Mouse (Mus musculus) urinary bladder, postnatal 4 days (tissue): ENCODE measurements around the gene Vdac2.

Experiments
- DNase-seq, 2 experiments: peaks; one replicate each; pipeline ENCODE4 v3.0.0; 2021 to 2022; ENCODE audit warnings: low spot score in 2 of 2

Vdac2 gene

DNA sequence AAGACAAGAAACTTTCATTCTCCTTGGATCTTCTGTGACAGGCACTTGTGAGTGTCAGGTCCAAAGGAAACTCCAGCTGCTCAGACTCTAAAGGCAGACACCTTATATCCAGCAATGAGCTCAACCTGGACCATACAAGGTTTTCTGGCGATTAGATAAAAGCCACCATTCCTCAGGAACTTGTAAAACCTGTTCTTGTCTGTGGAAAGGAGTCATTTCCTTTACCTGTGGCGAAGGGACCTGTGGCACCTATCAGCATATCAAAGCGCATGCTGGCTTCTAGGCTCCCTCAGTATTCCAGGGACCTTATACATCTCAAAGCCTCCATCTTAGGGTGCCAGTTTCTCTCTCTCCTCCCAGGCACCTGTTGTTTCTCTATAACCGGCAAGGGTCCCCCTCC, 7.6 kb upstream of the Vdac2 start:
- no peak for DNase-seq

DNA sequence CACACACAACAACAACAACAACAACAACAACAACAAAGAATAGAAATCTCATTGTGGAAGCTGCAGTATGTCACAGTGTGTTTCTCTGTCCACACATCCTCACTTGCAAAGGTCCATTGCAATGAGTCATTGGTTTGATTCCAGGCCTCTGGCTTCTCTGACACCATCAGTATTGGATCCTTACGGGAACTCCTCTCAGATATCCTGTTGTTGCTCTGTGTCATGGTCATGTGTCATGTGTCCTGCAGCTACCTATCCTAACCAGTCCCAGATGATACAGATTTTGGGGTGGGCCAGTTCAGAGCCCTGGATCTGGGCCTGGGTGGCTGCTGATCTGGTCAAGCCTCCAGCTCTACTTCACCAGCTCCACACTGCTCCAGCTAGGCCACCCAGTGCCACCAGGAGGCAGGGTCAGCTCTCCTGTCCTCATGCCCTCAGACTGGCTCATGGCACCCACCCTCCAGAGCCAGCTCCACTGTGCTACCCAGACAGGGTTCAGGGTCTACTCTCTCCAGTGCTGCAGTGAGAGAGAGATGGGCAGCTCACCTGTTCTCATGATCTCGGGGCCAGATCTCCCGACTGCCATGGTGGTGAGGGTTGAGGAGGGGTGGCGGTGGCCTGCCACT, 4.0 kb upstream of the Vdac2 start:
- no peak for DNase-seq

DNA sequence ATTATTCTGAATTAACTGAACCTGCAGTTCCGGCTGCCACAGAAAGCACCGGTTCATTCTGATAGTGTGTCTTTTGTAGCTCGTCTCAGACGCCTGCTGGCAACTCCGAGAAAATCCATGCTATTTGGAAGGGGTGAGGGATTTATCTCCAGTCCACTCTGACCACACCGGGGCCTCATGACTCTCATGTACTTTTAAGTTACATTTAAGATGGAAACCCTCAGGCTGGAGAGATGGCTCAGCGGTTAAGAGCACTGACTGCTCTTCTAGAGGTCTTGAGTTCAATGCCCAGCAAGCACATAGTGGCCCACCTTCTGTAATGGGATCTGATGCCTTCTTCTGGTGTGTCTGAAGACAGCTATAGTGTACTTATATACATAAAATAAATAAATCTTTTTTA, 2.7 kb upstream of the Vdac2 start:
- DNase-seq: no peak

DNA sequence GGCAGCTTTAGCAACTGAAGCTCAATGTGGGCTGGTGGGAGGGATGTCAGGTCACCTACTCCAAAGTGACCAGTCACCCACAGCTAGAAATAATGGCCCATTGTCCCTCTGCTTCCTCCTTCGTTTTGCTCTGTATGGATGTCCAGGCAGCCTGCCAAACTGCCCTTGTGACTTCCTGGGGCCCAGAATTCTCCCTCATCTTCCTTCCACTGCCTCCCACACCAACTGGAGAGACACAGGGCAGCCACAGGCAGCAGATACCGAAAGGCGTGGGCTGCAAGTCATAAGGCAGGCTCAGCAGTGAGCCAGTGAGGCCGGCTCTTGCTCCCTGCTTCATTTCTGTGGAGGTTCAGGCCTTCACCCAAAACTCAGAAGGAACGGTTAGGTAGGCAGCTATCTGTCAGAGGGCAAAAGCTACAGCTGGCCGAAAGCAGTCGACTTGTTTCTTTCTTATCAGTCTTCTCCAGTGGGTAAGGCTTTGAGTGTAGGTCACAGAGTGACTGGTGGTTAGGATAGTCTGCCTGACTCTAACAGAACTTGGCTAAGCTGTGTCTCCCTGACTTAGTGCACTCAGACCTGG, 2.2 kb upstream of the Vdac2 start:
- DNase-seq: peak; percentile 71 to 73

DNA sequence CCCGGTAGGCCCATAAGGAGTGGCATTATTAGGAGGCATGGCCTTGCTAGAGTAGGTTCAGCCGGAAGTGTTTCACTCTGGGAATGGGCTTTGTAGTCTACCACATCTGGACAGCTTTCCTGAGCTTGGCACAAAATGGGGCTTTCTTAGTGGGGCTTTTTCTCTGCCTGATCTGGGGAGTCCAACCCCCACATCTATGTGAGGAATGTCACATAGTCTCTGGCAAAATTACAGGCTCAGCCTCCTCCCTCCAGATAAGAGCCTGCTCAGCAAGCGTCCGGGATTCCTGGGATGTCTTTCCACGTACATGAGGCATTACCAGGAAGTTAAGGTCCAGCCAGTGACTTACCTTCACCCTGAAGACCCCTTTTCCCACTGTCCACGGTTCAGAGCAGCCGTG, 1.1 kb upstream of the Vdac2 start:
- peak in 1 of 2 experiments; percentile 22 for DNase-seq

DNA sequence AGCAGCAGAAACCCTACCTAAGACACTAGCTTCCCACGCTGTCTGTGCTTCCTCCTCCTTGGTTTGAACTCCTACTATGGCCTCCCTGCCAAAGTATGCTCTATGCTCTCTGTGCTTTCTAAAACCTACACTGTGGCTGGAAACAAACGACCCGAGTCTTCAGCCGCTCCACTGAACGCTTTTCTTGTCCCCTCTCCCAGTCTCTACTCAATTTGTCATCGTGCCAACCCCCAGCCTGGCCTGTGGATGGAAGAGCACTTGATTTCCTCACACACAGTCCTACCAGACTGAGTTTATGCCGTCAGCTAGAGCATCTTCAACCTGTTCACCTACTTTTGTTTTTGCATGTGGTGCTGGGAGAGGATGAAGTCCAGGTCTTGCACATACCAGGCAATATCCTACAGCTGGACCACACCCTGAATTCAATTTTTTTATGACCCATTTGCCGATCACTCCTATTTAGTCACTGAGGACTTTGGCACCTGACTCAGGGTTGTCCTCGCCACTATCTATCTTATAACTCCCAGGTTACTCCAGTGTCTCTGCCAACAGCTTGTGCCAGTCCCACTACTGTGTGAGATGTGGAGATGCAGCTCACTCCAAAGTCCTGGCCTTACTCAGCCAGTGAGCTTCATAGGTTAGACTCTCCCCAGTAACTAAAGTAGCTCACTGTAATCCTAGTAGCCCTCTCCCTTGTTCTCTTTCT, 901 bp downstream of the Vdac2 start:
- DNase-seq: no peak

DNA sequence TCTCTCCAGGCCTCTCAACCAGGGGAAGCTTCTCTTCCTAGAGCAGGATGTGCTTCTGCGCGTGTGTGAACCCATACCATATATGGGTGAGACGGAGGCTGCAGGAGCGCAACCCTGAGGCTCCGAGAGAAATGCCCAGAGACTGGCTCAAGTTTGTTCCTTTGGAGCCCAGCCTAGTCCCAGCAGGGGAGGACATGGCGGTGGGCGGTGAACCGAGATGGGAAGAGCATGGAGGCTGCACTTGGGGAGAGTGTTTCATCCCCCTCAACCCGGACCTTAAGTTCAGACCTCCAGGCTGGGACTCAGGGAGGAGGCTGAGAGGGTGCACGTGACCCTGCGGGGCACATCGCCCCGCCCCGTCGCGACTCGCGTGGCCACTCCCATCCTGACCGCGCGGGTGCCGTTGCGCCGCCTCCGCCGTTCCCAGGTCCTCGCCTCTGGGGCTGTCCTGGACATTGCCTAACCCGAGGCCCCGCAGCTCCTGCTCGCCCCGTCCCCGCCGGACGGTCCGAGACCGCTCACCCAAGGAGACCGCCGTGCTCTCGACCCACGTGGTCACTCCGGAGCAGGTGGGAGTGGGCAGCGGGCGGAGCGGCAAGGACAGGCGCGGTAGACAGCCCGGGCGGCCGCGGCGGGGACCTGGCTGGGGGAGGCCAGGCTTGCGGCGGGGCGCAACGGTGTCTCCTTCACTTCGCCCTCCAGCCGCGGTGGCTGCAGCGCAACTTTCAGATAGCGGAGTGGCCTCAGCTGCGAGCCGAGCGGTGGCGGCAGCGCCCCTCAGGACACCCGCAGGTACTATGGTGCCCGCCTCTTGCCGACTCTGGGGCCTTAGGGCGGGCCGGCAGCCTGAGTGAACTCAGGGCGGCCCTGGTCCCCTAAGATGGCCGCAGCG, 6.1 kb downstream of the Vdac2 start:
- DNase-seq: peak; percentile 96

DNA sequence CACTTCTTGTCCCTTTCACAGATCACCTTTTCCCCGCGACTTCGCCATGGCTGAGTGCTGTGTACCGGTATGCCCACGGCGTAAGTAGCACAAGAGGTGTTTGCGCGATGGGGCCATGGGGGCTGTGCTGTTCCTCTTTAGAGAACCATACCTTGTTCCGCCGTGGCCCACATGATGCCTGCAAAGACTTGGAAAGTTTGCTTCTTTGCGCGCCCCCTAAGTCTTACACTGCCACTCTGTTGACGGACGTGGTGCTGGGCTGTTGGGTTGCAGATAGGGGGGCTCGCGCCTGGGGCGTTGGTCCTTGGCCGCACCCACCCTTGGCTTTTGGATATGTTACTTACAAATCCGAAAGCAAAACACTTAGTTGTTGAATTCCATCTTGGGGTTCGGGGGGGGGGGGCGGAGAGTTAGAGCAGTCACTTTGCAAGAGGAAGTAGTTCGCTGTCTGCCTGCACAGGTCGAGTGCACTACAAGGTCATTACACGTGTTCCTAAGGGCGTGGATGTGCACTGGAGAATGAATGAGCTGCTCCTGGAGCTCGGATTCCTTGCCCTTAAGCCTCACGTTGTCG, 6.9 kb downstream of the Vdac2 start:
- DNase-seq: no peak

DNA sequence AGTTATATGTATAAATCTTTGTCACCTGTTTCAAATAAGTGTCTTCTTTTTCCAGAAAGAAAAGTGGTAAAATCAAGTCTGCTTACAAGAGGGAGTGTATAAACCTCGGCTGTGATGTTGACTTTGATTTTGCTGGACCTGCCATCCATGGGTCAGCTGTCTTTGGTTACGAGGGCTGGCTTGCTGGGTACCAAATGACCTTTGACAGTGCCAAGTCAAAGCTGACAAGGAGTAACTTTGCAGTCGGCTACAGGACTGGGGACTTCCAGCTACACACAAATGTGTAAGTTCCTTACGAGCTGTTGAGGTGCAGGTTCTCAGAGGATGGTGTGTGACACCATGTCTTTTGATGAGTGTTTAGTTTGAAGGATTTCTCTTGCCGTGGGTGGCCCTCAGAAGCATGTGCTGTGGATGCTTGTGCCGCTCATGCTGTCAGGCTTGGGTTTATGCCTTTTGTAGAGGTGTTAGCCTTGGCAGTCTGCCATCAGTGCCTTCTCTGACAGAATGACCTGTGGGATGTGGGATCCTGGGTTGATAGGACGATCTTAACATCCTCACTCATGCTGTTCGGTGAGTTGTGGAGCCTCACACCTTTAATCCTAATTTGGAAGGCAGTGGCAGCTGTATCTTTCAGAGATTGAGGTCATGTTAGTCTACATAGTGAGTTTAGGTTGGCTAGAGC, 13.4 kb downstream of the Vdac2 start:
- no peak for DNase-seq

DNA sequence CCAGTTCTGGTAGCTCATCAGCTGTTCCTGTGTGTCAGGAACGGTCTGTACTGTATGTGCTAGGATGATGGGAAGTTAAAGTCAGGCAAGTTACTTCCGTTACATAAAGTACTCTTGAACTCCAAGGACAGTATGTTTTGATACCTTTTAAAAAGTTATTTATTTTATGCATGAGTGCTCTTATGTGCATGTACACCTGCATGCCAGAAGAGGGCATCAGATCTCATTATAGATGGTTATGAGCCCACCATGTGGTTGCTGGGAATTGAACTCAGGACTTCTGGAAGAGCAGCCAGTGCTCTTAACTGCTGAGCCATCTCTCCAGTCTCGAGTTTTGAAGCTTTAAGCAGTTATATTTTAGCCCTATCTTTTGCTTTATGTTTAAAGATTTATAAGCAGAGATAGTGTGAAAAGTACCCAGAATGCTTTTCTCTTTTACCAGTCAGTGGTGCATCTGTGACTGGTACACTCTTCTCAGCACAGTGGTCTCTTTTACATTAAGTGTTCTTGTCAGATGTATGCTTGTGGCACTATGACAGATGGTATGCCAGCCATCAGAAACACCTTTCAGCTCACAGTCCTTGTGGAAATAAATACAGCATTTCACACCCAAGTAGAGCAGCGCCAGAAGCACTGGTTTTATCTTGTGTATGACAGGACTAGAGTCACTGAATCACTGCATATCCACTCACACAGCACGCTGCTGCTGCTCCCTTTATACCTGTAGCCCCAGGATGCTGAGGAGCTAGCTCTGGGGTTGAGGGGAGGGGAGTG, 17.0 kb downstream of the Vdac2 start:
- DNase-seq: no peak

DNA sequence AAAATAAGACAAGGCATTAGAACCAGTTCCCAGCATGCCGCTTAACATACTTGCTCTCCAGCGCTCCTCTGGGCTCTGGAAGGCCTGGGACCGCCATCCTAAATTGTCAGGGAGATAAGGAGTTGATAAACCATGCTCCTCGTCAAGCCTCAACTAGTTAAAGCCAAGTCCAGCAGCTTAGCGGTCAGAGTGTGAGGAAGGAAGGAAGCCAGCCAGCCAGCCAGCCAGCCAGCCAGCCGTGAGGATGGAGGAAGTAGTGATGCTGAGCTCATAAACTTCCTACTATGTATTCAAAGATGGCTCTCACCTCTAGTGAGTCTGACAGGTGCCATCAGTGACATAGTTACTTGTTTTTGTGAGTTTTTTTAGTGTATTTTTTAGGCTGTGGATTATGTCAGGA, 18.2 kb downstream of the Vdac2 start:
- DNase-seq: no peak

DNA sequence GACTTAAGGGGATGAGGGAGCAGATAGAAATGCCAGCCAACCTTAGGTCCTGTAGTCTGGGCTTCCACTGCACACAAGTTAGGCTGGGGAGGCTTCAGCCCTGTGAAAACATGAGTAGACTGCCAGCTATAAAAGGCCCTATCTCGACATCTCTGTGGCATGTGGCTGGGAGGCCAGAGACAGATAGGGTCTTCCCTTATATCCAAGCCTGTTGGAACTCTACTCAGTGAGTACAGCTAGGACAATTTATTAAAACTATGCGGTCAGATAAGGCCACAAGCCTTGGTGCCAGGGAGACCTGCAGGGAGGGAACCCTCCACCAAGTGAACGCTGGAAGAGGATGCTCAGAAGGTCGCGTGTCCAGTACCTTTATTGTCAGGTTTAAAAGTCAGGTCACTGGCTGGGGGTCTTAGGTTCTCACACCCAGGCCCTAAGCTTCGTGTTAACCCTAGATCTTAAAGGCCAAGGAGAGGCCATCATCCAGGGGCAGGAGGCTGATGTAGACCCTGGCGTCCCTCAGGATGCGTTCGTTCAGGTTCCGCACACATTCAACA, 21.9 kb downstream of the Vdac2 start:
- DNase-seq: no peak

DNA sequence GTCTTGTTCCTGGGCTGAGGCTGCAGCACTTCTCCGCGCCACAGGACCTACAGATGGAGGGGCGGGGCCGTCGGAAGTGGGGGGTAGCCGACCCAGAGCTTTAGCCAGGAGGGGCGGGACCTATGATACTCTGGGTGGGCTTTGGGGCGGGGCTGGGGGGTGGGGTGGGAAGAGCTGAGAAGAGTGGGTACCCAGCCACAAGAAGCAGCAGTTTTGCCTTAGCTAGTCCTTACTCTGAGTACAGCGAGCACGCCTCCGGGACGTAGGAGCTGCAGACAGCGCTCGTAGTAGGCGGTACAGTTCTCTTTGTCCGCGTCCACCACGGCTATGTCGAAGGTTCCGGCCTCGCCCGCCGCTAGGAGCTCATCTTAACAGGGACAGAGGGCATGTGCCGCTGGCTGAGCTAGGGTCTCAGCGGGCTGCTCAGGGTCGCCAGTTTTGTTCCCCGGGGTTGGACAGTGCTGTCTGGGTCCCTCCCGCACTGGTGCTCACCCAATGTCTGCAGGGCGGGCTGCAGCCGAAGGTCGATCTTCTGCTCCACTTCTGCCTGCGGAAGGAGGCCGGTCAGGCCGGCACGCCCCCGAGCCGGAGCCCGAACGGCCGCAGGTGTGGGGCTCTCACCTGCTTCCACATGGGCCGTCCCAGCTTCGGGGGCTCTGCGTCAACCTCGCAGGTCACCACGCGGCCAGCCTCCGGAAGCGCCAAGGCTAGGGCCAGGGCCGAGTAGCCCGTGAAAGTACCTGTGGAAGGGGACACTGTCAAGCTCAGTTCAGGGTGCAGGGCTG, 22.5 kb downstream of the Vdac2 start:
- peak in 1 of 2 experiments; percentile 49 for DNase-seq

DNA sequence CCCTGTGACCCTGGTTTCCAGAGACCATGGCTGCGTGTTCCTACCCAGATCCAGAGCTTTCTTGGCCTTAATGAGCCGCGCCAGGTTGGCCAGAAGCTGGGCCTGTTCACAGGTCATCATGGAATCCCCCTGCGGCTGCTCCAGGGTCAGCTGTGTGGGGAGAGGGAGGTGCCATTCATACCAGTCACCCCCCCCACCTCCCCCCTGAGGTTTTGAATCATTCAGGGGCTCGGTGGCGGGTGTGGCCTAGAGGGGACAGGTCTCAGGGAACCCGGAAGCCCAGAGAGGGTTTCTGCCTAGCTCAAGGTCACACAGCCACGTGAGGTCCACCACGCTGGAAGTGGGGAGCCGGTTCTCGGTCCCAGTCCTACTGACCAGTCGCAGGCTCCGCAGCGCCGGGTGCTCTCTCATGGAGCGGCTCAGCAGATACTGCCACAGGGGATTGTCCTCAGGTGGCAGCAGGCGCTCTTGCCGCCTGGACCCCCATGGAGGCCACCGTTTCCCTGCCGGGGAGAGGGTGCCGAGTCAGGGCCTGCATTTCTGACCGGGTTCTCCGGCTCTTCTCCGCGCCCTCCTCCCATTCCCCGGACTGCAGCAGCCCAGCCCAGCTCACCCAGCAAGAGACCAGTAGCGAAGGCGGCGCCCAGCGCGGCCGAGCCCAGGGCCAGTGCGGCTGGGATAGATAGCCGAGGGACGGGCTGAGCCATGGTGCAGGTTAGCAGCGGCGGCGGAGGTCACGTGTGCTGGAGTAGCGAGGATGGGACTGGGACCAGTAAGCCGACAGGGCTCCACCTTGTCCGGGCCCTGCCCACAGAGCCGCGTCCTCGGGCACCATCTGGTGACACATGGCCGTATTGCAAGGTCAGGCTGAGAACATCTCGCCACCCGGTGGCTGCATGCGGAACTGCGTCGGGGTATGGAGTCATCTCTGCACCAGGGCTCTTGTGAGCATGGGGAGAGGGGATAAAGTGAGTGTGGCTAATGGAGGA, 23.4 kb downstream of the Vdac2 start, which contains the start of gene Comtd1:
Comtd1 (minus strand) TSS at position 812 of the 989 bp plus-strand sequence.
- peak; percentile 91 to 93 for DNase-seq

DNA sequence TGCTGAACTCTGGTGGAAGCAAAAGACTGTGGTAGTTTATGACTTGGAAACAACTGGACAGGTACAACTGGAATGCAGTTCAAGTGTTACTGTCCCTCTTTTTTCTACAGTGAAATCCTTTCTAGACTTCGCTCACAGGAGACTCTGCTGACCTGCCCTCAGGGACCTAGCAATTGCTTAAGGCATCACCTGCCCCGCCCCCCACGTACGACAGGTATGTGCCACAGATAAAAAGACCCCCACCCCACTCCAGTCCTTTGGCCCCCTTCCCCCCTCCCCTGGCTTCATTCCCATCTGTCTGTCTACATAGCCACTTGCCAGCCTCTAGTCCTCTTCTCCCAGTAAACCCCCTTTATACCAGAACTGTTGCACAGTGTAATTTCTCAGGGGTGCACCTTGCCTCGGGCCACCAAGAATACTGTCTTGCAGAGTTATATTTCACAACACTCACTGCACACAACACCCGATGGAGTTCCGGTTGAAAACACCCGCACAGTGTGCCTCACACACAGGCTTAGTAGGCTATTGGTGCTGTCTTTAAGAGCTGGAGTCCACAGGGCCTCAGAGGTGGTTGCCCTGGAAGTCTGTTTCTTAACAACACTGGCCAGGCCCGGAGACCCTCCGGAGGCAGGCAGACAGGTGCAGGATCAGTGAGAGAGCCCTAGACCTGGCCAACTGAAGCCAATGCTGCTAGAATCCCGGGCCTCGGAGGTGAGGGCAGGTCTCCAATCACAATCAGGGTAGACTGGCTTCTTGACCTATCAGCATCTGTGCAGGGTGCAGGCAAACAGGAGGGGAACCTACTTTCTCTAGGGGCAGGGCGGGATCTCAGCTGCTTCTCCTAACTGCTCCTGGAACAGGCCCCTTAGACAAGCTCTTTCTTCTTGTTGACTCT, 24.7 kb downstream of the Vdac2 start:
- DNase-seq: no peak

DNA sequence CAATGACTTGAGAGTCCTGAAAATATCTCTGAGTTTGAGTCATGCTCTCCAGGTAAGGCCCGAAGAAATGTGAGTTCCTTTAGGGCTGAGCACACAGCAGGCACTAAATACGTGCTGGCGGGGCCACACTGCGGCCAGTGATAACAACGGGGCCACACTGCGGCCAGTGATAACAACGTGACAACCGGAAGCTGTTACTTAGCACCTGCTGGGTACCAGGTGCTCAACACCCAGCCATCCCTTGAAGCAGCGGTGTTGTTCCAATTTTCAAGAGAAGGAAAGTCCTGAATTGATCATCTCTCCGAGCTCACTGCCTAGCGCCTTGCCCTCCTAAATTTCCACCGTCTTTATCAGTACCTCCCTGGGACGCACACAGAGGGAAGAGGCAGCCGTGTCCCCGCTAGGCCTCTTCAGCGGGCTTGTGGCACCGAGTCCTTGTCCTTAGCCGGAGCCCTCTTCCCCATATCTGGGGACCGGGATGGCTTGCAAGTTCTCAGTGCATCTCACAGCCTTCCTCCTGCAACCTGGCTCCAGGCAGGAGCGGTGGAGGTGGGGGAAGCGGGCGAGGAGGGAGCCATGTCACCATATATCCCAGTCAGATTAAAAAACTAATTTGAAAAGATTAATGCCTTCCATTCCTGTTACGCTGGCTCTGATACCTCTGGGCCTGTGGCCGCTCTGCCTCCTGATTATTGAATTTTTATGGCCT, 25.5 kb downstream of the Vdac2 start:
- no peak for DNase-seq
